Mouse (Mus musculus) midbrain, postnatal 0 days (tissue): Measurements from ENCODE around the gene 4922502D21Rik. TPM values are rescaled to one million over a fixed set of nuclear protein-coding genes. Genes with fewer than 3 reads are reported as not detected.

ENCODE experiments used
- ATAC-seq: fragments of 200-750 bp; cut with Nextera tagmentation; 2 replicates; pipeline ENCODE4 v1.8.0; 2017; ENCODE audit warnings: moderate number of reproducible peaks, mild to moderate bottlenecking, moderate TSS enrichment, moderate library complexity; ENCODE audit not compliant: low FRiP score
- DNase-seq: peaks from one replicate; pipeline ENCODE4 v3.0.0-alpha.2; 2015; ENCODE audit warnings: low spot score
- H3K27ac ChIP-seq: fragments of 300-500 bp; sonication (generic); 2 replicates; pipeline ENCODE4 v1.5.1; 2014; ENCODE audit warnings: low read depth, mild to moderate bottlenecking, low read length, mixed read lengths
- H3K27me3 ChIP-seq: fragments of 300-500 bp; sonication (generic); 2 replicates; pipeline ENCODE4 v1.6.1; 2014; ENCODE audit warnings: low read length, control low read depth, mixed read lengths; ENCODE audit not compliant: insufficient read depth
- H3K36me3 ChIP-seq: fragments of 300-500 bp; sonication (generic); 2 replicates; pipeline ENCODE4 v1.6.1; 2014; ENCODE audit warnings: low read length, control low read depth, mixed read lengths; ENCODE audit not compliant: insufficient read depth
- H3K4me1 ChIP-seq: fragments of 300-500 bp; sonication (generic); 2 replicates; pipeline ENCODE4 v1.6.1; 2014; ENCODE audit warnings: mild to moderate bottlenecking, control low read depth, antibody characterized with exemption, low read length, mixed read lengths; ENCODE audit not compliant: insufficient read depth
- H3K4me2 ChIP-seq: fragments of 300-500 bp; sonication (generic); 2 replicates; pipeline ENCODE4 v1.6.1; 2014; ENCODE audit warnings: low read depth, mild to moderate bottlenecking, low read length, mixed read lengths; ENCODE audit not compliant: poor library complexity, severe bottlenecking
- H3K4me3 ChIP-seq: fragments of 300-500 bp; sonication (generic); 2 replicates; pipeline ENCODE4 v1.5.1; 2014; ENCODE audit warnings: low read depth, mild to moderate bottlenecking, low read length, moderate library complexity
- H3K9ac ChIP-seq: fragments of 300-500 bp; sonication (generic); replicated peaks from 2 replicates; pipeline ENCODE4 v1.6.1; 2014; ENCODE audit warnings: mild to moderate bottlenecking, low read length, moderate library complexity, mixed read lengths; ENCODE audit not compliant: poor library complexity, severe bottlenecking
- H3K9me3 ChIP-seq: fragments of 300-500 bp; sonication (generic); 2 replicates; pipeline ENCODE4 v1.6.1; 2016; ENCODE audit warnings: low read length, control low read depth
- CTCF ChIP-seq: IDR thresholded peaks from 2 replicates; pipeline ENCODE4 v1.5.1; 2016; ENCODE audit warnings: antibody characterized with exemption, mild to moderate bottlenecking
- WGBS: fragments of 180-500 bp; shearing (Covaris S2); extraction: QIAGEN DNeasy Blood & Tissue Kit; methylation state at CpG from one replicate; pipeline ENCODE4 v1.1.7; 2014; 5-methylcytosine and 5-hydroxymethylcytosine counted together
- polyA plus RNA-seq: library from polyadenylated mRNA; unstranded; fragments of >200 nt; fragmentation: Nextera tagmentation; extraction: Ambion mirVana; gene quantifications from 2 replicates; pipeline ENCODE4 v1.2.1, GENCODE M21; 2015
- total RNA-seq: library from RNA; depleted of rRNA; stranded (reverse); fragments of >200 nt; gene quantifications from 2 replicates; pipeline ENCODE4 v1.2.3, GENCODE M21; 2014; rRNA removed

The 4922502D21Rik gene
- total and polyA plus RNA-seq, 2 experiments from 2014 or later = not detected

DNA sequence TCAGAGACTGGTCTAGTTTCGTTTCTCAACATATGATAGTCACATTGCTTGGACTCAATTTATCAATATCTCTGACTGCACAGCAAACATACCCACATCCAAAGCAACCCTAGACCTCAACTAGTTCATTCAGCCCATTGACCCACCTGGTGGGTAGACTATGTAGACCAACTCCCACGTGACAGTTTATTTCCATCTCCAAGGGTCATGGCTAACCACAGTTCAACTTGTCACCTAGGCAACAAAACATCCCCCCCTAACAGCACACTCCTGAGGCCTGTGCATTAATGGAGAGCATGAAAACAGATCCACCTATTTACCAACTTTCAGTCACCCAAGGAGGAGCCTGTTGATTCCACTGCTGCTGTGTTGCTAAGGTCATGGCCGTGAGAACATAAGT is 57.9 kb downstream of the 4922502D21Rik start:
- 83% methylated on average over 3 of the region's 3 CpGs for WGBS

More for the DNA sequence above, 57.9 kb downstream of the 4922502D21Rik start:
- Histone ChIP-seq H3K4me3 (no peak overlapping the region), H3K4me1 (no peaks in the 10 kb centered on the region), H3K36me3 (no peaks in the 10 kb centered on the region), H3K9ac (no peak overlapping the region), H3K4me2 (no peak overlapping the region), H3K27ac (no peak overlapping the region), H3K27me3 (no peaks in the 10 kb centered on the region), H3K9me3 (no peaks in the 10 kb centered on the region)
- TF ChIP-seq CTCF = no peak
- DNase-seq (no peak), ATAC-seq (no peak)

Other genes starting within 250 kb of the 4922502D21Rik start
- gene Clec2e, start 230.9 kb downstream of the 4922502D21Rik start, total RNA-seq = not detected in 2 replicates
- gene Clec2e, start 230.9 kb downstream of the 4922502D21Rik start, polyA plus RNA-seq = not detected in 2 replicates
- gene Clec2d, start 151.2 kb downstream of the 4922502D21Rik start, total RNA-seq = 11.0 and 12.9 TPM in 2 replicates
- gene Clec2d, start 151.2 kb downstream of the 4922502D21Rik start, polyA plus RNA-seq = 0.13 TPM in 1 of 2 replicates, not detected in the other
- gene Cd69, start 56.4 kb downstream of the 4922502D21Rik start, total RNA-seq = not detected in 2 replicates
- not detected in 2 replicates for gene Cd69, start 56.4 kb downstream of the 4922502D21Rik start, polyA plus RNA-seq
- gene Clec12a, start 10.9 kb upstream of the 4922502D21Rik start, total RNA-seq = 0.33 TPM in 1 of 2 replicates, not detected in the other
- gene Clec12a, start 10.9 kb upstream of the 4922502D21Rik start, polyA plus RNA-seq = 0.29 and 0.49 TPM in 2 replicates
- gene Clec12b, start 54.1 kb upstream of the 4922502D21Rik start, total RNA-seq = not detected in 2 replicates
- gene Clec12b, start 54.1 kb upstream of the 4922502D21Rik start, polyA plus RNA-seq = 0.23 and 0.37 TPM in 2 replicates
- gene Clec1b, start 65.5 kb upstream of the 4922502D21Rik start, total RNA-seq = not detected in 2 replicates
- 0.46 and 0.61 TPM in 2 replicates for gene Clec1b, start 65.5 kb upstream of the 4922502D21Rik start, polyA plus RNA-seq
- gene Clec9a, start 77.1 kb upstream of the 4922502D21Rik start, total RNA-seq = not detected in 2 replicates
- 0.07 and 0.44 TPM in 2 replicates for gene Clec9a, start 77.1 kb upstream of the 4922502D21Rik start, polyA plus RNA-seq
- 1.9 and 5.6 TPM in 2 replicates for gene Clec1a, start 120.2 kb upstream of the 4922502D21Rik start, total RNA-seq
- gene Clec1a, start 120.2 kb upstream of the 4922502D21Rik start, polyA plus RNA-seq = 2.6 and 2.8 TPM in 2 replicates
- not detected in 2 replicates for gene Olr1, start 175.4 kb upstream of the 4922502D21Rik start, total RNA-seq
- not detected in 2 replicates for gene Olr1, start 175.4 kb upstream of the 4922502D21Rik start, polyA plus RNA-seq
- not detected in 2 replicates for gene Tmem52b, start 180.8 kb upstream of the 4922502D21Rik start, total RNA-seq
- not detected in 2 replicates for gene Tmem52b, start 180.8 kb upstream of the 4922502D21Rik start, polyA plus RNA-seq
- 281 and 333 TPM in 2 replicates for gene Gabarapl1, start 201.4 kb upstream of the 4922502D21Rik start, total RNA-seq
- 276 and 278 TPM in 2 replicates for gene Gabarapl1, start 201.4 kb upstream of the 4922502D21Rik start, polyA plus RNA-seq
- 0.24 TPM in 1 of 2 replicates, not detected in the other for gene Klre1, start 246.1 kb upstream of the 4922502D21Rik start, total RNA-seq
- gene Klre1, start 246.1 kb upstream of the 4922502D21Rik start, polyA plus RNA-seq = 0.15 and 0.34 TPM in 2 replicates